Mouse (Mus musculus) ES-Bruce4 (cell line): ENCODE results near the gene Man2b1.

Experiments used
- CTCF ChIP-seq: IDR thresholded peaks from one replicate; pipeline ENCODE4 v1.8.1; 2011; ENCODE audit warnings: low read depth, low read length
- POLR2A ChIP-seq: IDR thresholded peaks from one replicate; pipeline ENCODE4 v1.8.1; 2011; ENCODE audit warnings: low read length; ENCODE audit not compliant: insufficient read depth

GRCm38 (mm10) chr8:85072364-85072929 lies 10.6 kb upstream of the Man2b1 start:
- TF ChIP-seq POLR2A (no peak), CTCF (no peak)
